Mouse (Mus musculus): Measurements from ENCODE around the gene Gm30191. TPM values are rescaled to one million over a fixed set of nuclear protein-coding genes. Genes with fewer than 3 reads are reported as not detected.

The Gm30191 gene
- not detected in 2 replicates for polyA plus RNA-seq (2012; rRNA removed)

DNA sequence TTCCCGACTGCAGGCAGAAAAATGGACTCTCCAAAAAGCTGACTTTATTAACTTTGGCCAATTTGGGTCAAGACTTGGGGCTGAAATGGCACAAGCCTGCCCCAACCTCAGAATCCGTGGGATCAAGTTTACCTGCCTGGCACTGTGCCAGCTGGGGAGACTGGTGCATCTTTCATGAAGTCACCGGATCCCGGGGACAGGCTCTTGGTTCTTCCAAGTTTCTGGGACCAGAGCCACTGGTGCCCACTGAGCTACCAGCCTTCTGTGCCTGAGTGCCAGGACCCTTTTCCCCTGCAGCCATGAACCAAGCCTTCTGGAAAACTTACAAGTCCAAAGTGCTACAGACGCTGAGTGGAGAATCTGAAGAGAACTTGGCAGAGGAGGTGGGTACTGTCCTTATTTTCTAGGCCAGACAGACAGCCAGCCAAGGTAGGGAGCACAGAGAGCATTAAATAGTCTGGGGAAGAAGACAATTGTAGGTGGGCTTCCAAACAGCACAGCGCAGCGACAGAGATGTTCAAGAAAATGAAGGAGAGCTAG, at the start of gene Gm30191:
TSS of gene Gm30191 (plus strand) at position 217 of the 540 bp plus-strand sequence.
- DNase-seq (ENCODE audit: low read depth, low spot score) = no peak
- WGBS = 48% methylated on average over 7 of the region's 7 CpGs

DNA sequence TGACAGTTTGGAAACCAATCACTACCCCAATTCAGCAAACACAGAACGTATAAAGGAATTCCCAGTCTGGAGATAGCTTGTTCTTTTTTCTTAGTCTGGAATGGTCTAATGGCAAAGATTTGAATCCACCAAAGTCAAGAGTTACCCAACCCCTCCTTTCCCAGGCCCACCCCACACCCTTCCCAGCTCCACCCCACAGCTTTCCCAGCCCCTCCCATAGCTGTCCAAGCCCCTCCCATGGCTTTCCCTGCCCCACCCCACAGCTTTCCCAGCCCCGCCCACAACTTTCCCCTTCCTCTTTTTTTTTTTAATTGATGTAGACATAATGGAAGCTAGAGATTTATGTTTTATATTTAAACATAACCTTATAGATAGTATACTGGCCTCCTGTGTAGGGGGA, 47.4 kb upstream of the Gm30191 start:
- no peak for DNase-seq (ENCODE audit: low read depth, low spot score)
- WGBS = 67% methylated on average over 2 of the region's 2 CpGs

DNA sequence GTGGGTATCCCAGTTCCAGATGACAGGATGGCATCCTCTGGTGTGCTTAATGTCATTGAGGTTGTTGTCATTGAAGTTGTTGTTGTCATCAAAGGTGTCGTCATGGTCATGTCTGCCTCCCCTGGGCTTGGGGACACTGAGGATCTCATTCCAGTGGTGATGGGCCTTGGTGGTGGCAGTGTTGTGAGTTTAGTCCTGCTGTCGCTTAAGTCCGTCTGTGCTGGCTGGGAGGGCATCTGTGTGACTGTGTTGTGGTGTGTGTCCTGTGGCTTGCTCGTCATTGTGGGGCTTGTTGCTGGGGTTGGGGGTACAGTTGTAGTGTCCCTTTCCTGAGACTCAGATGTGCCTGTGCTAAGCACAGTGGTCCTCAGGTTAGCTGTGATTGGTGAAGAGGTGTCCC, 43.8 kb upstream of the Gm30191 start, which contains the start of gene Gm7534:
TSS of gene Gm7534 (minus strand) at position 101 of the 400 bp plus-strand sequence.
- DNase-seq (ENCODE audit: low read depth, low spot score) = no peak
- WGBS = 93% methylated on average over 4 of the region's 4 CpGs

DNA sequence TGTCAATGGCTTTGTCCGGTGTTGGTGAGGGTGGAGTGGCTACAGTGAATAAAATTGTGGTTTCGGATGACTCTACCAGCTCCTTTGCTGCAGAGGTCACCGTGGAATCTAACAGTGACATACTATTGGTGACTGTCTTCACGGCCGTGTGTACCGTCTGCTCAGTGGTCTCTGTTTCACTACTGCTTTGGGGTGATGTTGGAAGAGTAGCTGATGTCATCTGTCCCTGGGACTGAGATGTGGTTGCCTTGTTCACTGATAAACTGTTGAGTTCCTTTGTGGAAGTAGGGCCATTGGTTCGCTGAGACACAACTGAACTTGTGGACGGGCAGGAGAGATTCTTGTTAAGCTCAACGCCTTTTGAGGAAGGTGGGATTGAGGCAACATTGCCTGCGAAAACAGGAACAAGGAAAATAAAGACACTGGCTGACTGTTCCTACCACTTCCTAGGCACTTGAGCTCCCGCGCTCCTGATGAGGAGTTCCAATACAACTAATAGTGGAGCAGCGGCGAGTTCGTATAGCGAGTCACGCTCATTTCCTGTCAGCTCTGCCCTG, 43.3 kb upstream of the Gm30191 start:
- WGBS = 86% methylated on average over 17 of the region's 17 CpGs
- DNase-seq (ENCODE audit: low read depth, low spot score) = no peak

DNA sequence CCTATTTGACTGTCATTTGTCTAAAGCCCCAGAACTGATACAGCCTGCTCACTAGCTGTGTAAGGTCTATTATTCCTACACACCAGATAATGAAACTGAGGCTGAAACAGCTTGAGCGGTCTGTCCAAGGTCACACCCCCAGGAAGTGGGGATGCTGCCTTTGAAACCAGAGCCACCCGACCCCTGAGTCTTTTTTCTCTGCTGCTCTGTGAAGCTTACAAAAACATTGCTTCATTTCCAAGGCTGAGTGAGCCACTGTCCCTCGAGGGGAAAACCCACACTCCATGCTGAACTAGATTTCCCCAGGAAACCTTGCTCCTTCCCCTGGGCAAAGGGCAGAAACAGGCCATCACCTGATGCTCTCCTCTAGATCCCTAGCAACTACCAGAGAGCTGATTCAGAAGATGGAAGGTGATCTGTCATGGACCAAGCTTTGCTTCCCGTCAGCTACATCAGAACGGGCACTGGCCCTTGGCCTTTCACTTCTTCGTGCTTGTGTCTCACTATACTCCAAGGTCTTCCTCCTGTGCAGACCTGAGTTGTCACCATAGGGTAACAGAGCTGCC, 40.2 kb upstream of the Gm30191 start:
- WGBS = 57% methylated on average over 6 of the region's 6 CpGs
- no peak for DNase-seq (ENCODE audit: low read depth, low spot score)

DNA sequence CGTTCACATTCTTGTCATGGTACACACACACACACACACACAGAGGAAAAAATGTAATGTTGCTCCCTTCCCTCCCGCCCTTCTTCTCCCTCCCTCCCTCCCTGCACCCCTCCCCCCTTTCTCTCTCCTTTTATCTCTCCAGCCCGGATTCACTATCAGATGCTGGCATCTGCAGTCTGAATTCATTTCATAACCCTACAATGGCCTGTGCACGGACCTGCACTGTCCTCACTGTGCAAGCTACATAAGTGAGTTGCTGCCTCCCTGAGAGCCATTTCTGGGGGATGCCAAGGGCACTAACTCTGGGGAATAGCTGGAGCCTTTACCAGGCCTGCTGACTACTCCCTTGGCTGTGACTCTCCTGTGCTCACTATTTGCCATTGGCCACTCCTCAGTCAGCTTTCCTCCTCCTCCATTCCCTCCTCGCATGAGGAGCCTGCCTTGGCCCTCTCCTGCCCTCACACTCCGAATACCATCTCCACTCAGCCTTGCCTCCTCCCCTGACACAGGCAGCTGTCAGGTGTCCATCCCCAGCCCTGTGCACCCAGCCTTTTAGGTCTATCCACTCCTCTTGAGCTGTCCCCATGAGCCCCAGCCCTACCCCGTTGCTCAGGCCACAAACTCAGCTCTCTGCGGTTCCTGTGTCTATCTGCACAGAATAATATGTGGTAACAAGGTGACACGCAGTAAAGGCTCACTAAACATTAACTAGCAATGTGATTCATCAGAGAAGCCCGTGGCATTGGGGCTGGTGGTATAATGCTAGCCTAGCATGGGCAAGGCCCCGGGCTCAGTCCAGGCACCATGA, 23.7 kb upstream of the Gm30191 start:
- 30% methylated on average over 11 of the region's 11 CpGs for WGBS
- DNase-seq (ENCODE audit: low read depth, low spot score) = peak; percentile 58

DNA sequence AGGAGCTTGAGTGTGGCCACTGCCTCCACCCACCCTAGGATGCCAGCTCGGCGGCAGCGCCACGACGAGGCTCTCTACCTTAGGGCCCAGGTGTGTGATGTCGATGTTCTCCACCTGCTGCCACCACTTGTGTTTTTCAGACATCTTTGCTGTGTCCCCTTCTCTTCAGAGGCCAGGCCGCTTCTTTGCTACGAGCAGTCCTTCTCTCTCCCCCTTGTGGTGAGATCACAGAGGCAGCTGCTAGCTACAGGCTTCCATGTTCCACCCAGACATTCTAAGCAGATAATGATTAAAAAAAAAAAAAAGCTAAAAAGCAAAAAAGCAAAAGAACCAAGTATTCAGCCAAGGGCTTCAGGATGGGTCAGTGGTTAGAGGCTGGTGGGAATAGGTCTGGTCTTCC, 19.5 kb upstream of the Gm30191 start, which contains the start of gene Catsper4:
TSS of gene Catsper4 (minus strand) at position 190 of the 400 bp plus-strand sequence.
- no peak for DNase-seq (ENCODE audit: low read depth, low spot score)
- 84% methylated on average over 8 of the region's 8 CpGs for WGBS

DNA sequence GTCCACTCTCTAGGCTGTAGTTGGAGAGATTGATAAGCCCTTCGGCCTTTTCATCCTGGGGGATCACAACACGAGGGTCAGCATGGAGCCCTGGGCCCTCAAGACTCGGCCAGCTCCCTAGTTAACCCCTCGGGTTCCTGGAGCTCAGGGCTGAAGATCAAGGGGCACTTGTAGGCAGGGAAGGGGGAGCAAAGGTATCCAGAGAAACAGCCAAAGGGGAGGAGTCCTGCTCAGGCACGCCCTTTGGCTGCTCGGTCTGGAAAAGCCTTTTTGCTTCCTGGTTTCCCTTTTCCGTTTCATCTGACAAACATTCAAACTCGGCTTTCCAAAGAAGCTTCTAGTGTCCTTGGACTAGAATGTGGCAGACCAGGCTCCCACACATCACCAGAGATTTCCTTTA, 16.3 kb upstream of the Gm30191 start:
- 18% methylated on average over 8 of the region's 8 CpGs for WGBS
- no peak for DNase-seq (ENCODE audit: low read depth, low spot score)

DNA sequence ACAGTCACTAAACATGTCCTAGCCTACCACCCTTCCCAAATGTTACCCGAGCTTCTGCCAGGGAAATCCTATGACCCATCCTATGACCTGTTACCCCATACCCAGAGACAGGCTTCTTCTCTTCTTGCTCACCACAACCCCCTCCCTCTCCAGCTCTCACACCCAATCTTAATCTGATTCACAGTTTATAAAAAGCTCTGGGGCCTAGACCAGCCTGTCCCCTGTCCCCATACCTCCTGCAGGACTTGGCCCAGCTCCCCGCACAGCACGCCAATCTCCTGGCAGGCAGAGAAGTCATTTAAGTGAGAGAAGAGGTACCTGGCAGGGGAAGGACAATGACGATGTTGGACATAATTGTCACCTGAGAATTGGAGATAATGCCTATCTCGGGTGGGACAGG, 11.9 kb upstream of the Gm30191 start:
- DNase-seq (ENCODE audit: low read depth, low spot score) = no peak

DNA sequence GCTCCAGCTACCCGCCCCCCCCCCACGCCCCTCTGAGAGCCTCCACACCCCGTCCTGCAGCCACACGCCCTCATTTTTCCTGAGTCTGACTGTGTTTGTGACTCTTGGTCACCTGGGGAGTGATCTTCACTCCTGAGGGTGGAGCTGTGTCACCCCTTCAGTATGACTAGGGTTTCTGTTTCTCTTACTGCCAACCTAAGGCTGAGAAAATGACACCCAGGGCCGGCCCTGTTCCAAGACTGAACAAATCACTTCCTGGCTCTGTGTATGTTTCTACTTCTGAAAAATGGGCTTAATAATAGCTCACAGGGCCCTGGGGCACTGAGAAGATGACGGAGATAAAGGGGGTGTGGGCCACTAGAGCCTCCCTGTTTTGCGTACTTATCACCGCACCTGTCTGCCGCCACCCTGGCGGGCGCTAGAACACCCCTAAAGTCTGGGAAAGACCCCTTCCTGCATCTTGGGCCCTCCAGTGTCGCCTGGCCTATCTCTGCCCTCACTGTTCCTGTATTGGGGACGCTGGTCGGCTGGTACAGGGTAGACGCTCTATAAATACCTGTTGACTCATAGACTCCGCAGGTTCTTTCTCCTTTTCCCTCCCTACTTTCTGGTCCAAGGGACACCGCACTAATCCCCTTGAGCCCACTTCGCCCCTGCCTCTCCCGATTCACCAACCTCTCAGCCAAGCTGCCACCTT, 9.0 kb upstream of the Gm30191 start:
- DNase-seq (ENCODE audit: low read depth, low spot score) = peak; percentile 28
- 16% methylated on average over 19 of the region's 19 CpGs for WGBS

More for the DNA sequence above, 11.9 kb upstream of the Gm30191 start:
- 82% methylated on average over 5 of the region's 5 CpGs for WGBS

DNA sequence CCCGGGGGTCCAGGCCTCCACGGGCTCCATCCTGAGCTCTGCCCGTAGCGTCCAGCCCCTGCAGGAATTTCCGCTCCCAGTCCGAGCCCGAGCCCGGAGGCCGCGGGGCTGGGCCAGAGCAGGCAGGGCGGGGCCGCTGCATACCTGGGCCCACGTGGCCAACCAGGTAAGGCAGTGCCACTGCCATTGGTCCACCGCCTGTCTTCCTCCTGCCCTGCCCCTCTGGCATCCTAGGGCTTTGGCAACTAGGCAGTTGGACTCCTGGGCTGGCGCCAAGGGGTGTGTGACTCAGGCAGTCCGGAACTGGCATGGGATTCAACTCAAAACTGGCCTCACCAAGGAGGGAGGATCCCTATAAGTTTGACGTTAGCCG, 8.5 kb upstream of the Gm30191 start, which contains the start of gene Cnksr1:
TSS of gene Cnksr1 (minus strand) at position 121 of the 373 bp plus-strand sequence.
- DNase-seq (ENCODE audit: low read depth, low spot score) = peak; percentile 97
- 4% methylated on average over 18 of the region's 18 CpGs for WGBS

DNA sequence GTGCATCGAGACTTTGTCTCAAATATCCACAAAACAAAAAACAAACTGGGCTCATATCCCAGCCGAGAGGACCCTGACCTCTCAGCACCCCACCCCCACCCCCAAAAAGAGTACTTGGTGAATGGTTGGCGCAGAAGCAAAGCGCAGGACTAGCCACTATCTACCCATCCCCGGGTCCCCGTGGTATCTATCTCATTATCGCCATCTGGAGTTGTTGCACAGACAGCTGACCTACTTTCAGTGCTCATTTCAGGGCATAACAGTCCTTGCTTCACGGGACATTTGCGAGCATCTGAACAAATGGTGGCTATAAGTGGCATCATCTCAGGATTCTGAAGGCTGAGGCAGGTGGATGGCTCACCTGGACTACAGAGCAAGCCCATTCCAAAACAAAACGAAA, 8.0 kb upstream of the Gm30191 start:
- DNase-seq (ENCODE audit: low read depth, low spot score) = peak; percentile 18

DNA sequence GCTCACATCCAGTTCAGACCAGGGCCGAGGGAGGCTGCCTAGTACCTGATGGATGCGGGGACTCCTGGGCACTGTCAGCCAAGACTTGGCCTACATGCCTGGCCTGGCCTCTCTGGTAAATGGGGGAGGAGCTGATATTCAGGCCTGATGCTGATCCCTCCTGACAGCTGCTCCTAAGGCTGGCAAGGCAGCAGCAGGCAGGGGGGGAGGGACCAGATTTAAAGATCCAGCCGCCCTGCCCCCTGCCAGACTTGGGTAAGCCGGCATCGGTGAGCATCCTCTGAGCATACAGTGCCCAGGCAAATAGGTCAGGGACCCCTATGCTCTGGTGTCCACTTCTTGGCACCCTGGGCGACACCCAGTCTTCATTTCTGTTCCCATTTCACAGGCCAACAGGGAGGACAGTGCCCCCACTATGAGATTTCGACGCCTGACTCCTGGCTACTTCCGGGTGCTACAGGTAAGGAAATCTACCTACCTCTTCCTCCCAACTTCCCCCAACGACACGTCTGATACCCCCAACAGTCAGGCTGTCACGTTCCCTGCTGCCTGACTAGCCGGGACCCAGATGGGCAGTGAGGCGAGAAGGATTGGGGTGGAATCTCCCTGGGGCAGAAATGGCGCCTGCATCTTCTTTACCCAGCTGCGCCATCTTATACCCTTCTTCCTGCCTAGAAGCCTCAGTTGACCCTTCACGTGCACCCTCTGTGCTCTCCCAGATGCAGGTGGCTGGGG, 3.1 kb upstream of the Gm30191 start, which contains the start of gene E130218I03Rik:
TSS of gene E130218I03Rik (plus strand) at position 147 of the 735 bp plus-strand sequence.
- WGBS = 95% methylated on average over 17 of the region's 17 CpGs
- DNase-seq (ENCODE audit: low read depth, low spot score) = no peak

More for the DNA sequence above, 8.0 kb upstream of the Gm30191 start:
- 6% methylated on average over 10 of the region's 10 CpGs for WGBS

DNA sequence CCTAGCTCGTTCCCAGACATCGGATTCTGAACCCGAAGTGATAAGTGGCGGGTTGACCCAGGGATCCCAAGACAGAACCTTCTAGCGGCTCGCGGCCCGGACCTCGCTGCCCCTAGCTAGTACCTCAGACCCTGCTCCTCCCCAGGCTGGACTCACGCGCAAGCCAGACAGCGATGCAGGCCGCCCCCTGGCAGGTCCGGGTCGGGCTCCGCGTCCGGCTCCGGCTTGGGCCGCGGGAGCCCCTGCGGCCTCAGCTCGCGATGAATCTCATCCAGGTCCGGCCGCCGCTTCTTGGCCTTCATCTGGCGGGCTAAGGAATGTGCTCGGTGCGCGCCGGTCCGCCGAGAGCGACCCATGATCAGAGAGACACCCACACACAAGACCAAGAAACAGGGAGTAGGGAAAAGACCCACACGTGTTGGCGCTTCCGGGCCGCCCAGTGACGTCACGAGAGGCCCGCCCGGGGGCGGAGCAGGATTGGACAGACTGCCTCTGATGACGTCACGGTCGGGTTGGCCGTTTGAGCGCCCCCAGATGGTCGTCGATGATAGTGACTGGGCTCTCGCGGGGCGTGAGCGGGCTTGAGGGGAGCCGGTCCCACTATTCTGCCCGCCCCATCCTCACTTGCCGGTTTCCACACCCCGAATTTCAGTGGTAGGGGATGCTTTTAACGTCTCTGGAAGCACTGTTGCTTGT, 1.4 kb upstream of the Gm30191 start, which contains the start of gene Zfp593:
TSS of gene Zfp593 (minus strand) at position 445 of the 696 bp plus-strand sequence.
- peak; percentile 69 for DNase-seq (ENCODE audit: low read depth, low spot score)
- WGBS = under 1% methylated on average over 60 of the region's 60 CpGs

DNA sequence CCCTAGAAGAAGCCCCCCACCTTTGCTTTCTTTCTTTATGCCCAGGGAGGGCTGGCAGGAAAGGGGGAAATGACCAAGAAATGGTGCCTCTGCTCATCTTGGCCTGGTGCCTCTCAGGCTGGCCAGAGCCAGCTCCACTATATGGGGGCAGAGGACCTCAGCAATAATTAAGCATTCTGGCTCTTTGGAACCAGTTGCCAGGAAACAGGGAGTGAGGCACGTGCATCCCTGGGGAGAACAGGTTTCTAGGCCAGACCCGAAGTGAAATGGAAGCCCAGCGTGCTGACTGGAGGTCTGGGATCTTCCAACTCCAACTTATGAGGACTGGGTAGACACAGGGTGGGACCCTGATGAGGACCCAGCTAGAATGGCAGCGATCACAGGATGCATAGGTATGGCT, 479 bp upstream of the Gm30191 start:
- WGBS = 70% methylated on average over 4 of the region's 4 CpGs
- DNase-seq (ENCODE audit: low read depth, low spot score) = no peak

DNA sequence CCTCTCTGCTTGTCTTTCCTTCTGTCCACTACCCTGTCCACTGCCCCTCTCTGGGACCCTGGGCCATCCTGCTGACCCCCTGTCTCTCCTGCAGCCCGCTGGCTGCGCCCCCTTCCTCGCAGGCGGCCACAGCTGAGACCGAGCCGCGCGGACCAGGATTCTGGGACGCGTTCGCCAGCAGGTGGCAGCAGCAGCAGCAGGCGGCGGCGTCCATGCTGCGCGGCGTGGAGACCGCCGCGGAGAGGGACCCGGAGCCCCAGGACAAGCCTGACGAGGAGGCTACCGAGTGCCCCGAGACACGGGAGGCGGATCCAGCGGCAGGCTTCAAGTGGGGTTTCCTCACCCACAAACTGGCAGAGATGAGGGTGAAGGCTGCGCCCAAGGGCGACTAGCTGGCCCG, 2.9 kb downstream of the Gm30191 start:
- WGBS = 2% methylated on average over 30 of the region's 30 CpGs
- no peak for DNase-seq (ENCODE audit: low read depth, low spot score)

DNA sequence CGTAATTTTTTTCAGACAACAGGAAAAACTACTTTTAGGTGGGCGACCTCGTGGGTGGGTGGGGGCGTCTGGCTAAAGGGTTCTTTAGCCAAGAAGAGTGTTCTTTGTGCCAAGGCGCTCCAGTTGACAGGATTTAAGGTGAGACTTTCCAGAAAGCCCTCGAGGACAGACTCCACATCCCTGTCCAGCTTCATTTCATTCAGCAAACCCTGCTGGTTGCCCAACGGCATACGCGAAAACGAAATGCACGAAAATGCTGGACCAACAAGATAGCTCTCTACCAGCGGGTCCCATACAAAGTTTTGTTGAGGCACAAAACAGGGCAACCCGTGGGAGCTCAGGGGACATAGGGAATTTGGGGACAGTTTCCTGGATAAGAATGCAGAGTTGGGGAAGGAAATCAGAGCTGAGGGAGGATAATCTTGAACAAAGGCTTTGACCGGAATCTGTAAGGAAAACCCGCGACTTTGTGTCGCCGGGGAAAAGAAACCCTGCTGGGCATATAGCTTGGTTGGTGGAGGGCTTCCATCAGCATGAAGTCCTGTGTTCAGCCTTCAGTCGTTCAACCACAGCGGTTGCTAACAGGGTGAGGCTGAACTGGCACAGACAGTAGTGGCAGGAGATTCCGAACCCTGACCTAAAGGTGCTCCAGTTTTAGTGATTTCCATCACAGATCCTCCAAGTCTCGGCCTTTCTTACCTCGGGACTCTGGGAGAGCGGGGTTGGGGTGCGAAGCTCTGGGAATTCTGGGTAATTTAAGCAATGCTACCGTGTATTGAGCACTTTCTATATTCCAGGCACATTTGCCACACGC, 3.6 kb downstream of the Gm30191 start:
- WGBS = 31% methylated on average over 27 of the region's 27 CpGs
- DNase-seq (ENCODE audit: low read depth, low spot score) = no peak

DNA sequence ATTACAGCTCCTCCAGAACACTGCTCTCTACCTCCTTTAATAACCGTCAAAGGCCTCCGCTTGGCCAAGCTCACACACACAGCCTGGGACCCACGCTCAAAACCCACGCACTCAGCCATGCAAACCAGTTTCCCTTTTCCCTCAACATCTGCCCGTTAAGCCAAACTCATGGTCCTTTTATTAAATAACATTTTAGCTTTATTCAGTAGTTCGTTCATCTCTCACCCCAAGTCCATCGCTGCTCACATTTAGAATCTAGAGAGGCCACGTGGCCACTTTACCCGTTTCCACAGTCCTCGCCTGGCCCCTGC, 4.2 kb downstream of the Gm30191 start:
- no peak for DNase-seq (ENCODE audit: low read depth, low spot score)
- 25% methylated on average over 10 of the region's 10 CpGs for WGBS
